Mouse (Mus musculus) brain, embryonic 14.5 days (tissue): ENCODE data around the gene Disp1. TPM values are rescaled to one million over a fixed set of nuclear protein-coding genes. Genes with fewer than 3 reads are reported as not detected.

Experiments
- DNase-seq: peaks from one replicate; pipeline ENCODE4 v3.0.0-alpha.2; 2011; ENCODE audit warnings: low read depth
- CTCF ChIP-seq: fragments of 200-500 bp; IDR thresholded peaks from 2 replicates; pipeline ENCODE4 v1.5.1; 2012; ENCODE audit warnings: inconsistent platforms, mild to moderate bottlenecking, moderate library complexity, borderline replicate concordance; ENCODE audit not compliant: insufficient read depth, insufficient read length; ENCODE audit errors: extremely low read depth
- POLR2A ChIP-seq: fragments of 200-500 bp; IDR thresholded peaks from 2 replicates; pipeline ENCODE4 v1.6.1; 2012; ENCODE audit warnings: mild to moderate bottlenecking, inconsistent platforms, borderline replicate concordance; ENCODE audit not compliant: poor library complexity, insufficient read depth, insufficient read length, severe bottlenecking; ENCODE audit errors: extremely low read depth
- polyA plus RNA-seq: library from polyadenylated mRNA; depleted of rRNA; stranded (reverse); fragments of >200 nt; gene quantifications from 2 replicates; pipeline ENCODE4 v1.2.3, GENCODE M21; 2012

Disp1 gene
- polyA plus RNA-seq, 1 experiment, result 15.6 TPM

DNA sequence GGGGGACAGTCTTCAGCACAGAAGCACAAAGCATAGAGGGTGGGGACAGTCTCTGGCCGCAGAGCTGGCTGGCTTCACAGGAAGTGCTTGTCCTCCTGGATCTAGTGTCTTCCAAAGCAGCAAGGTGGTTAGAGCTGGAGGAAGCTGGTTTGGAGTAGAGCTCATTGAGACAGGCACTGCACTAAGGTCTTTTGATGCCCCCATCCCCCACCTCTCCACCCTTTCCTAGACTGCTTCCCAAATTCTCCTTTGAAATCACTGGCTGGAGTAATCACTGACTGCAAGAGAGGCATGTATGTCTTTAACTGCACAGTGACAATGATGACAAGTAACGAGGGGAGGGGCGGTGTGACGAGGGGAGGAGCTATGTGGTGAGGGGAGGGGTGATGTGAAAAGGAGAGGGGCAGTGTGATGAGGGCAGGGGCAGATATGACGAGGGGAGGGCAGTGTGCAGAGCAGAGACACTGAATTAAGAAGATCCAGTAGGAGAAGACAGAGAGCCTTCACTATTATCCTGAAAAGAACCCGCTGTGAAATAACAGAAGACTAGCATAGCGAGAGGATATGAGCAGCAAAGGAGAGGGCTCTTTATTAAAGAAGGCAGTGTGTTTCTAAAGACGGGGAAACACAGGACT, 125.8 kb downstream of the Disp1 start:
- no peak for DNase-seq
- TF ChIP-seq CTCF (no peak), POLR2A (no peak)

DNA sequence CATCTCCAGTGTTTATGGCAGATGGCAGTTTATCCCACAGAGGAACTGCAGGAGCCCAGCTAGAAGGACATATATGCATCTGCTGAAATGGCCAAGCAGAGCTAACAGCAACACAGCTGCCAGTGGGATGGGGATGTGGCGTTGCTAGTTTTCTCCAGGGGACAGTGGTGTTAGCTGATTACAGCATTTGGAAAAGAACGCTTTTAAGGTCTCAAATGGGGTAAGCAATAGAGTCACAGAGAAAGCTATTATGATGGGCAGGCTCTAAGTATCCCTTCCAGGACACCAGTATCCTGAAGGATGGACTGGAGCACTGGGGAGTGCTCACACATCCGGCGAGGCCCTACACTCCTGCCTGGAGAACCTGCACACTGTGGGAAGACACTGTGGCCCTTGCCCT, 129.0 kb downstream of the Disp1 start:
- TF ChIP-seq POLR2A, result no peak

DNA sequence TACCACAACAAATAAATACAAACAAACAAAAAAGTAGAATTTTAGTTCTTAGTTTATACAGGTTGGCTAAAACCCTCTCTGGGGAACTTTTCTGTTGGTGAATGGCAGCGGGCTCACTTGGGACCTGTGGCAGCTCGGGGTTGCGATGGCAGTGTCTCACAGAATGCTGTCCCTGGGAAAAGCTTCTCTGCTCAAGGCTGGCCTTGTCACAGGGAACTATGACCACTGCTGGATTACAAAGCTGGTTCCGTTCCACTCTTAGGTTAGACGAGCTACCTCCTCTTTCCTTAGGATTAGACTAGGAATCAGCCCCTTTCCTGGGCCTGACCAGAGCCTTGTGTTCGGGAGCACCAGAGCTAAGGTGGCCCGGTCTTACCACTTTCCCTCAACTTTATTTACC, 130.1 kb downstream of the Disp1 start:
- no peak for DNase-seq
- TF ChIP-seq POLR2A (no peak), CTCF (no peak)

More for the DNA sequence above, 129.0 kb downstream of the Disp1 start:
- no peak for DNase-seq

DNA sequence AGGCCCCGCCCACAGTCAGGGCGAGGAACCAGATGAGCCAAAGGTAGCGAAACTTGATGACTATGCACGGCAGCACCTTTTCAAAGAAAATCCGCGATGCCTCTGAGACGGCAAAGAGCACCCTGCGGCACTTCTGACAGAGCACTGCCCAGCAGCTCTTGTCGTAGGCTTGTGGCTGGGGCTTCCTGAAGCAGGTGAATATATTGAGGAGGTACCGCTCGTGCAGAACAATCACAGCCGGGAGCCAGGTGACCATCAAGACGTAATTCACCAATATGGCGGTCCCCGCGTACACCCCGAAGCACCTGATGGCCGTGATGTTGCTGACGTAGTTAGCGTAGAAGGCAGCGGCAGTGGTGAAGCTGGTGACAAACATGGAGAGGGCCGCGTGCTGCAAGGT, 132.7 kb downstream of the Disp1 start:
- no peak for DNase-seq
- TF ChIP-seq POLR2A (no peak), CTCF (no peak)

DNA sequence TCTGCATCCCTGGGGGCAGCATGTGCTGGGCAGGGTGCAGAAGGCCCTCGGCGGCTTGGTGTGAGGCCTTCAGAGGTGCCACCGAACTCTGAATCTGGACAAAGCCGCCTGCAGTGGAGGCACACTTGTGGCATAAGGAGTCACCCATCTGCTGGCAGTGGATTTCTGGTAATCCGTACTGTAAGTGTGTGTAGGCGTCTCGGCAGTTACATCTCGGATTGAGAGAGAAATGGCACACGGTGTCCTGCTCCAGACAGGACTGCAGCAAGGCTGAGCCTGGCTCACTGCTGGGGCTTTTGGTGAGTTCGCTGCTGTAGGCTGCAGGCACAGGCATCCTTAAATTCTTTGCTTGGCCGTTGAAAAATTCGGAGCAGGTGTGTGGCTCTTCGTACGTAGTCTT, 134.5 kb downstream of the Disp1 start:
- no peak for TF ChIP-seq POLR2A
- no peak for TF ChIP-seq CTCF
- no peak for DNase-seq

GRCm38 (mm10) chr1:183084085-183085050, 137.0 kb downstream of the Disp1 start:
- DNase-seq, result peak; percentile 62
- TF ChIP-seq POLR2A (no peak), CTCF (no peak)

DNA sequence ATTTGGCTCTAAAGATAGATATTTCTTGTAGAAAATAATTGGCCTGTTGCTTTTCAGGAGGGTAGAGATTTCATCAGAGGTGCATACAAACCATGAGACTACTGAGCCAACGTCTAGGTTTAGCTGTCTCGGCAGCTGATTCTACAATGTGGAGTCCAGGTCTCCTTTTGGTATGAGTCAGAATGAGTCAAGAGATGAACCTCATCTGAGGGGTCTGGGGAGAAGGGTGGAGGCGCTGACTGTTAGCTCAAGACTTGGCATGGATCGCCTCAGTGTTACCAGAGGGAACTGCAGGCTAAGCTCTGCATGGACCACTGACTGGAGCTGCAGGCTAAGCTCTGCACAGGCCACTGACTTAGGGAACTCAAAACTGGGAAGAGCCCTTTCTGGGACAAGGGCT, 138.9 kb downstream of the Disp1 start:
- no peak for DNase-seq
- TF ChIP-seq CTCF, result no peak

DNA sequence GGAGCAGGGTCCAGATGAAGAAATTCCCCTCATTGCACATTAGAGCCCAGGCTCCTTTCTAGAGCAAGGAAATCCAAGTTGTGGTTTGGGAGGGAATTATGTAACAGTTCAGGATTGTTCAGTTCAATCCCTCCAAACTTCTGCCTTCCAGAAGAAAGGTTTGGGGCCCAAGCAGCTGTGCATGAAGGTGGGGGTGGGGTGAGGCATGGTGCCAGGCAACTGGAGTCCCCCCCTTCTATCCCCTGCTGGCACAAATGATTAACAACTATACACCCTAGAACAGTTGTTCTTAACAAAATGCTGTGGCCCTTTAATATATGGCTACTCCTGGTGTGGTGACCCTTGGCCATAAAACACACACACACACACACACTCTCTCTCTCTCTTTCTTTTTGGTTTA, 140.2 kb downstream of the Disp1 start:
- no peak for DNase-seq
- no peak for TF ChIP-seq CTCF
- TF ChIP-seq POLR2A, result no peak

GRCm38 (mm10) chr1:183075121-183075822, 146.1 kb downstream of the Disp1 start:
- no peak for TF ChIP-seq CTCF
- TF ChIP-seq POLR2A, result no peak
- DNase-seq, result peak; percentile 62

GRCm38 (mm10) chr1:183072263-183073050, 148.9 kb downstream of the Disp1 start:
- no peak for TF ChIP-seq CTCF
- no peak for TF ChIP-seq POLR2A

DNA sequence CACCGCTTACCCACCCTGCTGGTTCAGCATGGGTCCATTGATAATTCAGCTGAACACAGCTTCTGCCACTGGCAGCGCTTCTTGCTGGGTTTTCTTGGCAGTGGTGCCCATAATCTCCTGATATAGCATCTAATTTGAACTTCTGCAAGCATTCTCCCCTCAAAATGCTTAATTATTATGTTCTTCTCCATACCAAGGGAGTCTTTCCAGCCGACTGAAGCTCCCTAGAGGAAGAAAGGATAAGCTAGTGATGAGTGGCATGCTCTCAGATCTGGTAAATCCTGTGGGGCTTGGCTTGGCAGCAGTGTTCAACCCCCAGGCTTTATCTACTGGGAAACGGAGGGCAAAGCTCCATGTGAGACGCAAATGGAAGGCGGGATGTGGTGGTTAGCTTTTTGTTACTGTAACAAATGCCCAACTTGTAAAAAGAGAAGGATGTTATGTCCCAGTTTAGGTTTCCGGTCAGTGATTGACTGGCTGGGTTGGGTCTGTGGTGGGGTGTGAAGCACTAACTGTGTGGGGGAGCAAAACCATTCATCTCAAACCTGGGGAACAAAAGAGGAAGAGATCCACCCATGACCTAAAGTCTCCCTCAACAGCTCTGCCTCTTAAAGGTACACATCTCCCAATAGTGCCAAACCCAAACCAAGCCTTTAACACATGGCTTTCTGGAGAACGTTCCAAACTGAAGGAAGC, 151.2 kb downstream of the Disp1 start:
- peak; percentile 18 for DNase-seq
- TF ChIP-seq CTCF (no peak), POLR2A (no peak)

More at GRCm38 (mm10) chr1:183072263-183073050, 148.9 kb downstream of the Disp1 start:
- DNase-seq, result no peak
